Mouse (Mus musculus) embryonic facial prominence, embryonic 10.5 days (tissue): ENCODE results near the gene Ptbp1. TPM values are rescaled to one million over a fixed set of nuclear protein-coding genes. Genes with fewer than 3 reads are reported as not detected.

Experiments used
- DNase-seq: peaks from one replicate; pipeline ENCODE4 v3.0.0-alpha.2; 2017; ENCODE audit warnings: low spot score
- H3K27ac ChIP-seq: fragments of 300-500 bp; sonication (generic); replicated peaks from 2 replicates; pipeline ENCODE4 v1.5.1; 2016; ENCODE audit warnings: mild to moderate bottlenecking
- H3K27me3 ChIP-seq: fragments of 300-500 bp; sonication (generic); replicated peaks from 2 replicates; pipeline ENCODE4 v1.6.1; 2016; ENCODE audit warnings: low read depth, mild to moderate bottlenecking; ENCODE audit not compliant: poor library complexity, severe bottlenecking
- H3K36me3 ChIP-seq: fragments of 300-500 bp; sonication (generic); replicated peaks from 2 replicates; pipeline ENCODE4 v1.6.1; 2016; ENCODE audit warnings: mild to moderate bottlenecking, moderate library complexity
- H3K4me1 ChIP-seq: fragments of 300-500 bp; sonication (generic); 2 replicates; pipeline ENCODE4 v1.6.1; 2016
- H3K4me3 ChIP-seq: fragments of 300-500 bp; sonication (generic); 2 replicates; pipeline ENCODE4 v1.5.1; 2016; ENCODE audit warnings: mild to moderate bottlenecking, moderate library complexity
- H3K9me3 ChIP-seq: fragments of 300-500 bp; sonication (generic); 2 replicates; pipeline ENCODE4 v1.6.1; 2016; ENCODE audit warnings: mild to moderate bottlenecking
- WGBS: fragments of 180-500 bp; shearing (Covaris S2); methylation state at CpG from one replicate; pipeline ENCODE4 v1.1.7; 2016; 5-methylcytosine and 5-hydroxymethylcytosine counted together
- polyA plus RNA-seq: library from polyadenylated mRNA; unstranded; fragments of >200 nt; fragmentation: Nextera tagmentation; extraction: Ambion mirVana; gene quantifications from 2 replicates; pipeline ENCODE4 v1.2.1, GENCODE M21; 2016

Gene Ptbp1
- 406 and 416 TPM in 2 replicates for polyA plus RNA-seq

GRCm38 (mm10) chr10:79853860-79854795 lies at the start of gene Ptbp1:
TSS of gene Ptbp1 (plus strand) at chr10:79854427.
- H3K27me3 ChIP-seq = no peaks in the 10 kb centered on the region
- H3K9me3 ChIP-seq = no peaks in the 10 kb centered on the region
- peak; percentile 100 for DNase-seq
- peaks cover 52% of the 10 kb centered on the region for H3K36me3 ChIP-seq
- under 1% methylated on average over 75 of the region's 75 CpGs for WGBS
- peaks cover 70% of the 10 kb centered on the region for H3K4me1 ChIP-seq
- peak within 1 kb of the TSS; percentile 100 for H3K27ac ChIP-seq
- H3K4me3 ChIP-seq = peak within 1 kb of the TSS; percentile 99

- no peaks in the 10 kb centered on the region for H3K9me3 ChIP-seq
- peak overlapping the region; percentile 16; the same call in 1 of the 2 replicates for H3K4me3 ChIP-seq
- H3K27me3 ChIP-seq = no peaks in the 10 kb centered on the region
- 56% methylated on average over 11 of the region's 11 CpGs for WGBS
- peak overlapping the region; percentile 87 for H3K27ac ChIP-seq
- no peak for DNase-seq
- H3K36me3 ChIP-seq = peaks cover 48% of the 10 kb centered on the region
- H3K4me1 ChIP-seq = peaks cover 71% of the 10 kb centered on the region
Observed at GRCm38 (mm10) chr10:79805636-79806035, 48.6 kb upstream of the Ptbp1 start.

- no peaks in the 10 kb centered on the region for H3K27me3 ChIP-seq
- H3K27ac ChIP-seq = peak overlapping the region; percentile 87
- H3K4me1 ChIP-seq = peaks cover 68% of the 10 kb centered on the region
- H3K36me3 ChIP-seq = peaks cover 54% of the 10 kb centered on the region
- H3K4me3 ChIP-seq = no peak overlapping the region
- 91% methylated on average over 9 of the region's 9 CpGs for WGBS
- DNase-seq = no peak
- no peaks in the 10 kb centered on the region for H3K9me3 ChIP-seq
Observed at GRCm38 (mm10) chr10:79806331-79806730, 47.9 kb upstream of the Ptbp1 start.

- Histone ChIP-seq H3K27me3 (no peaks in the 10 kb centered on the region), H3K4me1 (peaks cover 66% of the 10 kb centered on the region), H3K4me3 (0 out of 2 replicates have a peak overlapping the region, but pooled peaks have one; percentile 16), H3K9me3 (no peaks in the 10 kb centered on the region), H3K36me3 (peaks cover 59% of the 10 kb centered on the region), H3K27ac (peak overlapping the region; percentile 87; the same call in 1 of the 2 replicates)
- WGBS = 79% methylated on average over 10 of the region's 10 CpGs
- no peak for DNase-seq
Observed at GRCm38 (mm10) chr10:79806972-79807371, 47.3 kb upstream of the Ptbp1 start.

- no peak for DNase-seq
- WGBS = 51% methylated on average over 11 of the region's 11 CpGs
- Histone ChIP-seq H3K27ac (peak overlapping the region; percentile 37), H3K36me3 (peaks cover 62% of the 10 kb centered on the region), H3K27me3 (no peaks in the 10 kb centered on the region), H3K9me3 (no peaks in the 10 kb centered on the region), H3K4me1 (peaks cover 61% of the 10 kb centered on the region), H3K4me3 (peak overlapping the region; percentile 16; the same call in 1 of the 2 replicates)
Observed at GRCm38 (mm10) chr10:79807826-79808225, 46.4 kb upstream of the Ptbp1 start.

GRCm38 (mm10) chr10:79808728-79809127 lies 45.5 kb upstream of the Ptbp1 start:
- Histone ChIP-seq H3K4me1 (peaks cover 52% of the 10 kb centered on the region), H3K4me3 (no peak overlapping the region), H3K9me3 (no peaks in the 10 kb centered on the region), H3K36me3 (peaks cover 68% of the 10 kb centered on the region), H3K27me3 (no peaks in the 10 kb centered on the region), H3K27ac (no peak overlapping the region)
- no peak for DNase-seq
- WGBS = 89% methylated on average over 11 of the region's 11 CpGs

- peaks cover 93% of the 10 kb centered on the region for H3K36me3 ChIP-seq
Observed at GRCm38 (mm10) chr10:79811736-79812637, 42.2 kb upstream of the Ptbp1 start.

GRCm38 (mm10) chr10:79814271-79814842 lies 39.9 kb upstream of the Ptbp1 start:
- DNase-seq = no peak
- Histone ChIP-seq H3K4me1 (peaks cover 19% of the 10 kb centered on the region; the same call in 1 of the 2 replicates), H3K27me3 (no peaks in the 10 kb centered on the region), H3K9me3 (no peaks in the 10 kb centered on the region), H3K4me3 (no peak overlapping the region), H3K27ac (no peak overlapping the region), H3K36me3 (peaks cover 88% of the 10 kb centered on the region)
- 85% methylated on average over 5 of the region's 5 CpGs for WGBS

More at GRCm38 (mm10) chr10:79811736-79812637, 42.2 kb upstream of the Ptbp1 start:
- WGBS = 31% methylated on average over 15 of the region's 15 CpGs
- Histone ChIP-seq H3K27ac (no peak overlapping the region), H3K4me3 (no peak overlapping the region), H3K4me1 (peaks cover 20% of the 10 kb centered on the region), H3K9me3 (no peaks in the 10 kb centered on the region), H3K27me3 (no peaks in the 10 kb centered on the region)
- peak; percentile 88 for DNase-seq

- Histone ChIP-seq H3K36me3 (peaks cover 91% of the 10 kb centered on the region), H3K4me1 (peaks cover 30% of the 10 kb centered on the region), H3K4me3 (no peak overlapping the region), H3K9me3 (no peaks in the 10 kb centered on the region), H3K27me3 (no peaks in the 10 kb centered on the region), H3K27ac (no peak overlapping the region)
- 90% methylated on average over 12 of the region's 12 CpGs for WGBS
- no peak for DNase-seq
Observed at GRCm38 (mm10) chr10:79815671-79816494, 38.3 kb upstream of the Ptbp1 start.

GRCm38 (mm10) chr10:79817111-79817510 lies 37.1 kb upstream of the Ptbp1 start:
- Histone ChIP-seq H3K36me3 (peaks cover 80% of the 10 kb centered on the region), H3K27ac (no peak overlapping the region), H3K27me3 (no peaks in the 10 kb centered on the region), H3K4me1 (peaks cover 34% of the 10 kb centered on the region), H3K4me3 (no peak overlapping the region), H3K9me3 (no peaks in the 10 kb centered on the region)
- 73% methylated on average over 2 of the region's 2 CpGs for WGBS
- DNase-seq = no peak

- no peak for DNase-seq
- Histone ChIP-seq H3K4me1 (peaks cover 42% of the 10 kb centered on the region), H3K27ac (no peak overlapping the region), H3K9me3 (no peaks in the 10 kb centered on the region), H3K36me3 (peaks cover 71% of the 10 kb centered on the region), H3K27me3 (no peaks in the 10 kb centered on the region; the same call in 1 of the 2 replicates), H3K4me3 (no peak overlapping the region)
- 79% methylated on average over 4 of the region's 4 CpGs for WGBS
Observed at GRCm38 (mm10) chr10:79818225-79818624, 36.0 kb upstream of the Ptbp1 start.
